Mouse (Mus musculus) hematopoietic stem cell, adult 5-6 weeks (primary cell): ENCODE results near the gene Rbm10. TPM values are rescaled to one million over a fixed set of nuclear protein-coding genes. Genes with fewer than 3 reads are reported as not detected.
A peak's percentile ranks its signal among the peaks of the same experiment; 100 is the strongest.

ENCODE experiments used
- ATAC-seq, 2 experiments: fragments of 125-278 bp in 1 of 2; replicated peaks in 1 of 2; 2 replicates each; pipeline ENCODE4 v1.8.0; 2016 to 2017; ENCODE audit warnings: inconsistent platforms in 2 of 2, mild to moderate bottlenecking in 2 of 2, moderate number of reproducible peaks in 2 of 2, low read depth in 1 of 2, moderate TSS enrichment in 1 of 2; ENCODE audit not compliant: low FRiP score in 2 of 2, poor library complexity in 2 of 2, severe bottlenecking in 2 of 2, insufficient read depth in 1 of 2, low TSS enrichment in 1 of 2
- total RNA-seq: library from RNA; stranded (forward); fragments of 172-1452, 232-1000 nt; gene quantifications from 2 replicates; pipeline ENCODE4 v1.2.3, GENCODE M21; 2017

Rbm10 gene
- 57.2 and 63.5 TPM in 2 replicates for total RNA-seq

DNA sequence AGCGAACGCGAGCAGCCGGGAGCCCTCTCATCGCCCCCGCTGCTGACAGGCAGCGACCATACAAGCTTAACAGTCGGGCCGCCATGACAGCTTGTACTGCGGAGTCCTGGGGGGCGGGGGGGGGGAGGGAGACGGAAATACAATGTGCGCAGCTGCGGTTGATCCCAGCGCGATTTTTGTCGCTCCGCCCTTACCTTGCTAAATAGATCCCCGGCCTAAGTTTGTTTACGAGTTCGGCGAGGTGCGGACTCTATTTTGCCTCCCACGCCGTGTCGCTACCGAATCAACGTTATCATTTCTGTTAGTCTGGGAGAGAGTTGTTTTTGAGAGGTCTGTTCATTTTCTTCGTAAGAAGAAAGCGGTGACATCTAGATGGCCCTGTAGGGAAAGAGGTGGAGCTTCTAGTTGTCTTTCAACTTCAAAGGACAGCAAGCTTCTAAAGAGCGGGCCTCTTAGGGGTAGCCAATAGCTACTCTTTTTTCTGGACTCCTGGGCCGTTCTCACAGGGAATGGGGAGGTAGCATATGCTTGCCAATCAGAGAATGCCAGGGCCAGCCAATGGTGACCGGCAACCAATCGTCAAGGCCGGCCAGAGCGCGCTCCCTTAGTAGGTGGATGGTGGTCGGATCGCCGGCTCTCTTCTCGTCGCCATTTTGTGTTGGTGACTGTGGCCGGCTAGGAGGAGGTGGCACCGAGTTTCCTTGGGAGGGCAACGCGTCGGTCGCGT is at the start of gene Rbm10, which contains the start of gene Ndufb11:
Rbm10 (plus strand) TSS at position 328 of the 727 bp plus-strand sequence.
Ndufb11 (minus strand) TSS at position 444 of the 727 bp plus-strand sequence.
- peak; percentile 89 to 94 for ATAC-seq

DNA sequence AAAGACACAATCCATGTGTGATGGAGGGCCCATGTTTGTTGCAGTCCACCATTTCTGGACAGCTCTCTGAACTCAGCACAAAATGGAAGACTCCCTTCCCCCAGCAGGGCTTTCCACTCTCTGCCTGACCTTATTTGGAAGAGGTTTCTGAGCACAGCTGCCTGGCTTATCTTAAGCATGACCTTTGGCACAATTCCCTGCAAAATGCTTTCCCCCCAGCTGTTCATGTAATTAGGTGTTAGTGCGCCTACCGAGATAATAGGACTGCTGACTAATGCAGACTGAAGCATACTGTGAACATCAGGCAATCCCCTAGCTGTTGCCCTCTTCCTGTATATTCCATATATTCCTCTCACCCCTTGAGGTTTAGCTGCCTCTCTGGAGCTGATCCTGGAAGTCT is 46.3 kb upstream of the Rbm10 start:
- no peak for ATAC-seq

DNA sequence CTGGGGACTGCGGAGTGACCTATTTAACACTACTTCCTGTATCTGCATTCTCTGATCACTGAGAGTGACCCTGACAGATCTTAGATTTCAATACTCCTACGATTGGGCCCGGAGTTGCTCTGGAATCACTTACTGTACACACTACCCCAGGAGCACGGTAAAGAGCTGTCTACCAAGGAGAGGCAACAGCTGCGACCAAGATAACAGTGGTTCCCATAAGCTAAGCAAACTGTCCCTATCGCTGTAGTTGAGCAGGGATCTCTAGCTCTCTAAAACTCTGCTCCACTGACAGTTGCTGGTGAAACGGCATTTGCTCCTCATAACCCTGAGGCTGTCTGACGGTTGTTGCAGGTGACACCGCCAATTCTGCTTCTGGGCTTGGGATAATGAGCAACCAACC is 44.6 kb upstream of the Rbm10 start:
- no peak for ATAC-seq

DNA sequence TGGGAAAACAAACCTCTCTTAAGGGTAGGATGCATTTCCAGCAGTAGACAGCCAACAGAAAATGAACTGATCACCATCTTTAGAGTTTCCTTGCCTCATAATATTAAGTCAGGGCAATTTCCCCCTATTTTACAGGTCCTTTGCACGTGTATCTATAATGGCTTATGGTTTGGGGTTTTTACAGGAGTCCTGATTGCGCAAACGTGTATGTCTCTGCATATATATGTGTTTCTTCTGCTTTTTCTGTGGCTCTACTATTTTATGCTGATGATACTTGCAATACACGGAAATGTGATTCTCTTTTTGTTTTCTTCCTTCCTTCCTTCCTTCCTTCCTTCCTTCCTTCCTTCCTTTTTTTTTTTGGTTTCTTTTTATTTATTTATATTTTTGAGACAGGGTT is 43.4 kb upstream of the Rbm10 start:
- no peak; a peak in 1 of 4 replicates for ATAC-seq

DNA sequence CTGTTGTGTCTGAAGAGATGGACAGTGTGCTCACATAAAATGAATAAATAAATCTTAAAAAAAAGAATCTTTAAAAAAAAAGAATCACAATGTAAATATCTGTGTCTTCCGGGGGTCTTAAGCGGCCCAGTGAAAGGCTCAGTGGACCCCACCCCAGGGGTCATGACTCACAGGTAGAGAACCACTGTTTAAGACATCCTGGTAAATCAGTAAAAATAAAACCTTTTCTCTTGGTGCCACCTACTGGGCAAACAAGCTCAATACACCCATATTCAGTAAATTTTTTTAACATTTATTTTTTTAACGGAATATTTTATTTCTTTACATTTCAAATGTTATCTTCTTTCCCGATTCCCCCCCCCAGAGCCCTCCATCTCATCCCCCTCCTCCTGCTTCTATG is 29.3 kb upstream of the Rbm10 start:
- ATAC-seq = no peak

DNA sequence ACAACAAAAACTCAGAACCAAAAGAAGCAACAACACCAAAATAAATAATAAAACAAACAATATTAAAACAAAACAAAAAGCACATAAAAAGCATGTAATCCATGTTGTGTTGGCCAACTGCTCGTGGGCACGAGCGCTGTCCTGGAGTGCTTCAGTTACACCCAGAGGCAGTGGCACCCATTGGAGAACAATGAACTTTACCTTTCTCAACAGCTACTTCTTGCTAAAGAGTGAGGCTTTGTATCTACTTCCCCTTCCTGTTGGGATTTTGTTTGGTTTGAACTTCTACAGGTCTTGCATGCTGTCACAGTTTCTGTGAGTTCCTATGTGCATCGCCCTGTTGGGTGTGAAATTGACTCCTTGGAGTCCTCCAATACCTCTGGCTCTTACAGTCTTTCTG is 8.8 kb upstream of the Rbm10 start:
- peak in 1 of 2 experiments; percentile 10; a peak in 1 of 4 replicates for ATAC-seq

DNA sequence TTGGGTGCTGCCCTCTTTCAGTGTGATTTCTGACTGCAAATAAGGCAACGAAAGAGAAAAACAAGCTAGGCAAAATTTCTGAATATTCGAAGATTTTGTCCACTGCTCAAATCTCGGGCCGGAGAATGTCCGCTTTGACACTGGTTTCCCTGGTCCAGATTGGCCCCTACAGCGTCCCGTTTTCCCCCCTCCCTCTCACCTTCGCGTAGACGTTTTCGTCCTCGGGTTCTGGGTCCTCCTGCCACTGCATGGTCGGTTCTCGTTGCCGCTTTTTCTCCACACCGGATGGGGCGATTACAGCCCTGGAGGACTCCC is 485 bp upstream of the Rbm10 start:
- ATAC-seq = peak; percentile 14 to 29; a peak in 2 of 4 replicates

DNA sequence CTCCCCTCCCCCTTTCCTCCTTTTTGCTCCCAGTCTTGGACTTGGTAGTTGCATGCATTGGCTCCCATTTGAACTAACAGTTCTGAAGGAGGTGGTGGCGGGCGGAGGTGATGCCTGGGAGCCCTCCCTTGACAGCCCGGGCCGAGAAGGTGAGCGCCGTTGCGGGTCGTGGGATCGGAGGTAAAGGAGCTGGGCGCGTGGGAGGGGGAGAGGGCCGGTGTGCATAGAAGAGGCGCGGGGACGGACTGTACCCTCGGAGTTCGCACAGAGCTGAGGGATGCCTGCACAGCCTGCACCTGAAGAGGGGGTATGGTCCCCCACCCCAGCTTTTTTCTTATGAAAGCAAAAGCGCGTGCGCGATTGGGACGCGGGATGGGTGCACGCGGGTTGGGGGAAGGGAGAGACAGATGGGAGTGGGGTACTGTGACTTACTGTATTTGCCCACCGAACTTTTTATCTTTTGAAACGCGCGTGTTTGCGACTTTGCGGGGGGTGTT is 648 bp downstream of the Rbm10 start:
- ATAC-seq = peak; percentile 10 to 23; a peak in 3 of 4 replicates

DNA sequence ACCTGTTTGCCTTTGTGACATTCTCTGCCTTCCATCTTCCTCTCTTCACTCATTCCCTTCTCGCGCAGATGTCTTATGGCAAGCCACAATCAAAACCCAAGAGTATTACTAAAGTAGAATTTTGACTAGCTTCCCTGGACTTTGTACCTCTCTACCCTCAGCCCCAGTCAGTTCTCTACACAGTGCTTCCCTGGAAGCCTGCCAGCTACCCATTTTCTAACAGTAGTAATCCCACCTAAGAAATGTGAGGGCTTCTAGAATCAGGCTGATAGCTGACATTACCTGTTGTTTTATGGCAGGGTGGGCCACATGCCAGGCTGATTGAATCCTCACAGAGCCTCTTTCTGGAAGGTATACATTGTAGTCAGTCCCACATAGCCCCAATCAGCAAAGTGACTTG is 20.8 kb downstream of the Rbm10 start:
- ATAC-seq = no peak

DNA sequence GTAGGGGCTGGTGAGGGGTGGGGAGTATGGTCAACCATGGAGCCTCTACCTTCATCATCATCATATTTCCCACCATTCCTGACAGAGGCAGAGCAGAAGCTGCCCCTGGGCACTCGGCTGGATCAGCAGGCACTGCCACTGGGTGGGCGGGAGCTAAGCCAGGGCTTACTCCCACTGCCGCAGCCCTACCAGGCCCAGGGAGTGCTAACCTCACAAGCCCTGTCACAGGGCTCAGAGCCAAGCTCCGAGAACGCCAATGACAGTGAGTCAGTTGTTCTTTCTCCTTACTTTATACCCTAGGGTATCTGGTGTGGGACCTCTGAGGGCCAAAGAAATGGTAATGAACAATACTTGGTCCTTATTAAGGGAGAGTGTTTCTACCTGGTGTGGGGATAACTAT is 27.5 kb downstream of the Rbm10 start:
- no peak for ATAC-seq

DNA sequence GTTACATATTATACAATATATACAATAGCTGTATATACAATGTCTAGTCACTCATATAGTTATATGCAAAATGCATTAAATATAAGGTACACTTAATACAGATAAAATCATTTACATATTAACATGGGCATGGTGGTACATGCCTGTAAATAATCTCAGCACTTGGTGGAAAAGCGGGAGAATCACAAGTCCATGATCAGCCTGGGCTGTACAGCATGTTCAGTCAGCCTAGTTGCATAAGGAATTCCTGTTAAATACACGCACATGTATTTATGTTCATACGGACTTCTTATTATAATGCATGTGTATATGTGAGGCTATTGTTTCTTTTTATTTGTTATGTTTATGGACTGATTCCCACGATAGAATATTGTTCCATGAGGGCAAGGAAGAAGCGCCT is 40.3 kb downstream of the Rbm10 start:
- no peak for ATAC-seq

DNA sequence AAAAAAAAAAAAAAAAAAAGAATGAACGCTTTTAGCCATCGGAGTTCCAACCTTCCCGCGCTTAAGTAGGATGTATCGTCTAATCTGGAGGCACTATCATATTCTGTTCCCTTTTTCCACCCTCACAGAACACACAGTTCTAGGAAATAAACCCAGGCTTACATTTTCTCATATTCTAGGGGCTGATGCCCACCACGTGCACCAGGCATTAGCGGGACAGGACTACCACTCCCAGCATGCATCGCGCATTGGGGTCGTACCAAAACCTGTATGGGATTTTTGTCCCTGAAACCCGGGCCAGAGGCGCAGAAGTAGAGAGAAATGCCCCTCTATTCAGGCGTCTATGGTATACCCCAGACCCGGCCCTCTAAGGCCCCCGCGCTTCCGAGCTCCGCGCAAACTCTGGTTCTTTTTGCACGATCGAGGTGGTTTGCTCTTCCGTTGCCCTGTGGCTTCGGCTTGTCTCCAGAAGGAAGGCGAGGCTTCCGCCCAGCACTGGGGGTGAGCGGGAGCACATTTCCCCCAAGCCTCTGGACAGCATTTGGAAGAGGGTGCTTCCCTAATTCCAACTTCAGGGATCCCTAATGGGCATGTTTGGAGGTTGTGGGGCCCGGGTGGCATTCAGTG is 40.8 kb downstream of the Rbm10 start, which contains the start of gene Uba1:
Uba1 (plus strand) TSS at position 301 of the 627 bp plus-strand sequence.
- peak; percentile 88 to 89 for ATAC-seq

DNA sequence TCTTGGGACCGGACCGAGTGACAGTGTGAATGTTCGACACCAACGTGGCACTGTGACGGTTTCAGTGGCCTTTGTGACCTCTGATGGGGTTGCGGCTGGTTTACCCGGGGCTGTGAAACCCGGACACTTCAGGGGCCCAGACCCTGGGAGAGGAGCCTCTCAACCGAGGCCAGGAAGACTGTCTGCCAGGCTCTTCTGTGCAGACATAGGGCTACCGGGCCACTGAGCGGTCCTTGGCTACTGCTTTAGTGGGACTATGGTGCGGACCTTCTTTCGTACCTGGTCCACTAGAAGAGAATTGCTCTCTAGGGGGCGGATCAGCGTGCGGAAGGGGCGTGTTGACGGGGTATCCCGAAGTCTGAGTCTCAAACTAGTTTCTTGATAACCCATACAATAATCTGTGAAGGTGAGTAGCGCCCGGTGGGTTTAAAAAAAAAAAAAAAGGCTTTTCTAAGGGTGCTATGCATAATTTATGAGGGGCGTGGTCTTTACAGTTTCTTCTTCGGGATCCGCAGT is 41.6 kb downstream of the Rbm10 start:
- ATAC-seq = 0 out of 4 replicates have a peak, but pooled peaks of 1 of the 2 experiments have one; percentile 18

DNA sequence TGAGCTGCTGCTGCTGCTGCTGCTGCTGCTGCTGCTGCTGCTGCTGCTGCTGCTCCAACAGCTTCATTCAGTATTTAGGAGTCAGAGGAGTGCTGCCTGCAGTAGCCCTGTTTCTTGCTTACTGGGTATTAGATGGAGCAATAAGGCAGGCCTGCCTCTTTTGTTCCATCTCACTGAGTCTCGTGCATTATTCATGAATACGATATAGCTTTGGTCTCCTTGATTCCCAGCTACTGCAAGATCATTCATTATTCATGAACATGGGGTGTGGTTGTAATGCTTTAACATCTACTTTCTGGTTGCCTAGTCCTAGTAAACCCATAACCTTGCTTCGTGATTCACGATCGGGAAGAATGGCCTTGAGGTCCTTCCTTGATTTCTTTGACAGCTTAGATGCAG is 45.0 kb downstream of the Rbm10 start:
- no peak for ATAC-seq

DNA sequence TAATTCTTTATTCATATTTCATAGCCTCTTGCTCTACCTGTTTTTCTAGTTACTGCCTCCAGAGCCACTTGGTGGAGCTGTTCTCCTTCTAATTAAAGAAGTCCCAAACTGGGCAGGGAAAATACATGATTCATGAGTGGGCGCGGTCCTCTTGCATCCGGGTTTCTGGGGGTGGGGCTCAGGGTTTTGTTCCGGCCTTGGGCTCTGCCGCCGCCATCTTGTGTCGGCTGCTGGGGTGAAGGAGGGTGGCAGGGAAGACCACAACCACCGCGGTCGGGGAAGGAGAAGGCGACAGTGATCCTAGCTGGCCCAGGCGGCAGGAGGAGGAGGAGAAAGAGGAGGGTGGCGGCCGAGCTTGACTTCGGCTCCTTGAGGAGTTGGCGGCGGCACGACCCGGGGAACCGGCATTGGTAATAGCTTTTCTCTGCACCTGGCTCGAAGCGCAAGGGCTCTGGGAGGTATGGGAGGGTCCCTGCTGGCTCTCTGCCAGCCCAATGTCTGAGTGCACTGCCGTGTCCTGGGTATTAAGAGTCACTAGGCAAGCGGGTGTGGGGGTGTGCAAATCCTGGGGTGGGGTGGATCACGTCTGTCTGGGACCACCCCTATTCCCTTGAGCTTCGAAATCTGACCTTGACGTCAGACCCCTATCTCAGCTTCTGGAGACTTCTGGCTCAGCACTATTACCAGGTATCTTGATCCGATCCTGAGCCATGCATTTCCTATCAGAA is 45.6 kb downstream of the Rbm10 start:
- peak; percentile 65 to 80 for ATAC-seq

DNA sequence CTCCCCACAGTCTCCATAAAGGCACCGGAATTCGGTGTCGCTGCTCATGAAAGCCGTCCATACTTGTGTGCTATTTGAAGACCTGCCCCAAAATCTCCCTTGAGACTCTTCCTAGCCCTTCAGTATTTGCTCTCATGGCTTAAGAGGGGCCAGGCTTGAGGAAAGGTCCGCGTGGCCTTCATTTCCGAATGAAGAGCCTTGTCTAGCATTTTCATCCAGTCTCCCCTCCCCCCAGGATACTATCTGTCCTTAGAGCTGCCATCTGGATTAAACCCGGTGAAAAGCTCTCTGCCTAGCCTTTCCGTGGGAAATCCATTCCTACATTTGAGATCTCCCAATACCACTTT is 46.1 kb downstream of the Rbm10 start:
- no peak for ATAC-seq

DNA sequence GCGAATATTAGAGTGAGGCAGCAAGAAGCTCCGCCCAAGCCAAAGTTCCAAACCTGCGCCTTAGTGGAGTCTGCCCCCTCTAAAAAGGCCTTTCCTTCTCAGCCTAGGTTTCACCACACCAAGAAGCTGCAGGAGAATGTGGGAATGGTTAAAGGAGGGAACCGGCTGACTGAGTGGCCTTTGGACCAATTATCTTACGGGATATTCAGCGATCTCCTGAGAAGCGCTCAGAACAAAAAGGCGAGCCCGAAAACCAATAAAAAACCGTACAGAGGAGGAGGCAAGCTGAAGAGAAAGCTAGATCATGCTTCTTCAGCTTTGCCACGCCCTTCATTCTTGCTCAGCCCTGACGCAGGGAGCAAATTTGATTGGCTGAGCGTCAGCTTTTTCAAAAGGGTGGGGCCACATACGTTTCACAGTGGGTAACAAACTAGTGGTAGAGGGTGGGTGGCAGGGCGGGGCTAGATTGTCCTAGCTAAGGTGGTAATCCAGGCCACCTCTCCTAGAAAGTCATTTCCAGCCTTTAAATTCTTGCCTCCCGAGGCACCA is 70.3 kb downstream of the Rbm10 start, which contains the start of gene Cdk16:
Cdk16 (plus strand) TSS at position 436 of the 549 bp plus-strand sequence.
- ATAC-seq = peak; percentile 86 to 94
